Mouse (Mus musculus): ENCODE data around the gene Btrc. TPM values are rescaled to one million over a fixed set of nuclear protein-coding genes. Genes with fewer than 3 reads are reported as not detected.
A peak's percentile ranks its signal among the peaks of the same experiment; 100 is the strongest.

Gene Btrc
- polyA plus RNA-seq, 1 experiment from 2014 or later = 68.2 TPM

DNA sequence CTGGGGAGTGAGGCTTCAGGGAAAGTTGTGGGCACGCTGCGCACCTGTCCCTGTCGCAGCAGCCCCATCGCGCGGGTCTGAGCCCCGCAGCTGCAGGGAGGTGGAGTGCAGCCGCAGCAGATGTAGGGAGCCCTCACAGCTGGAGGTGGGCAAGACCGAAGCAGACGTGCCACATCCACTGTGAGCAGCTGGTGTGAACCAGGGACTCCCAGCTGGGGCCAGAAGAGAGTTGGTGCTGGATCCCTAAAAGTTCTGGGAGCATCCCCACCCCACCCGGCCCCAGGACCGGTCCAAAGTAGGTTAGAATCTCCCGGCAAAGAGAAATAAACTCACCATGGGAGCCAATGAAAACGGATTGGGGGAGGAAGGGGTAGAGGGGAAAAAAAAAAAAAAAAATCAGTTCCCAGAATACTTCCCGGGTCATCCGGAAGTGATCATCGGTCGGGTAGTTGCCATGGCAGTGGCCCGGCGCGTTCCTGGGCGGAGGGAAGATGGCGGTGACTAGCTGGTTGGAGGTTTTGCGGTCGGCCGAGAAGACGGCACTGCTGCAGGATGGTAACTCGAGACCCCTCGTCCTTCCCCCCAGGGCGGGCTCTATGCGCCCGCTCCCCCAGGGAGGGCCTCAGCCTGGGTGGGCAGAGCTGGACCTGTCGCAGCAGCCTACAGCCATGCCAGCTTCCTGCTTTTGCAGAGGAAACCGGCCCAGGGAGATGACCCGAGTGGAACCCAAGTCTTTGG is 196.8 kb downstream of the Btrc start, which contains the start of the genes Poll and Gm17018:
Gene Poll (minus strand): TSS at position 379 of the 738 bp plus-strand sequence.
Gene Gm17018 (plus strand): TSS at position 463 of the 738 bp plus-strand sequence.
- Histone ChIP-seq H3K27ac (replicated peaks) (peak within 1 kb of the TSS; percentile 78), H3K27me3 (replicated peaks) (no peaks in the 10 kb centered on the region), H3K4me1 (peaks cover 26% of the 10 kb centered on the region), H3K4me2 (peak within 1 kb of the TSS; percentile 94), H3K9me3 (replicated peaks) (no peaks in the 10 kb centered on the region), H3K36me3 (no peaks in the 10 kb centered on the region; the same call in 1 of the 2 replicates), H3K9ac (replicated peaks) (peak within 1 kb of the TSS; percentile 63), H3K4me3 (replicated peaks) (peak within 1 kb of the TSS; percentile 72)
- under 1% methylated on average over 31 of the region's 35 CpGs for WGBS
- peak; percentile 90 for ATAC-seq (ENCODE audit: low FRiP score)

DNA sequence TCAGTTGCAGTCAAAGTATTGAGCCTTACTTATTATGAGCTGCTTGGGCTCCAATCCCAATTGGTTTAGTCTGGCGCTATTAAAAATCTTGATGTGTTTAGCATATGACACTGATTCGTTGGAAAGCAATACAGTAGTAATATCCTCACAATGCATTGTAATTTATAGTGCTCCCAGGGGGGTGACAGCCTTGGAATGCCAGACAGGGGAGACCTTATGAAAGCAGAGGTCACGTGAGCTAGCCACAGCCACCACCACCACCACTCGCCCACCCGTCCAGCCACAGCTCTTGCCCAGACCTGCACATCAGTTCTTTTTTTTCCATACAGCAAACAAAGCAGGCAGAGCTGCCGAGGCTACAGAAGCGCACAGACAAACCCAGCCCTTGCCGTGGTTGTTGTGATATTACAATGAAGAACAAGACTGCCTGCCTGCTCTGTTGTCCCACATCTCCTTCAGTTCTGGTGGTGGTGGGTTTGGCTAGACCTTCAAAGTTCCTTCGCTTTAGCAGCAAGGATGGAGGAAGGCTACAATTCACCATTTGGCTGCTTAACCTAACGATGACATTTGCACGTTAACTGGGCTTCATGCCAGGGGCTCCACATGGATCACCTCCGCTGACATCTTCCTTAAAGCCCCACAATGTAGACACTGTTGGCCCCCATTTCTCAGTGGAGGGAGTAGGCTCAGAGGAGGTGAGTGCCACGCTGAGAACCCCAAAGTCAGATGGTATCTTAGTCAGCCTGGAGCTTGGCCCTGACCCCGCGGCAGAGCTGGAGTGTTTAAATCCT is 202.6 kb downstream of the Btrc start:
- H3K4me2 ChIP-seq = peak overlapping the region; percentile 19; the same call in 1 of the 2 replicates
- peak; percentile 73 for ATAC-seq (ENCODE audit: low FRiP score)

DNA sequence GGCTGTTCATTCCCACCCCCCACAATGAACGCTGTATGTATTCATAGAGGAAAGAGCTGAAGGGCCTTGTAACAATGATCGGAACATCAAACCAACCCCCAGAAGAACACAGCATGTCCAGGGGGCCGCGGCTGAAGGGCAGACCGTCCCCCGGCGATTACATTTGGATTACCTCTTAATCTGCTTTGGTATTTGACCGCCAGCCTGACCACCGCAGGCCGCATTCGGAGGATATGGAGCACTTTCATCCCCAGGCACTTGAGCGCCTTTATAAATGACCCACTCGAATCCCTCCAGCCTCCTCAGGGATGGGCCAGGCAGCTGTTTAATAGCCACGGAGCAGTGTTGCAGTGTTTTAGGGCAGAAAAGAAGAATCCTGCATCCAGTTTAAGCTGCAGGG is 203.8 kb downstream of the Btrc start:
- no peak for ATAC-seq (ENCODE audit: low FRiP score)
- Histone ChIP-seq H3K4me3 (replicated peaks) (no peak overlapping the region), H3K27ac (replicated peaks) (peak overlapping the region; percentile 14; the same call in 1 of the 2 replicates), H3K9ac (replicated peaks) (no peak overlapping the region), H3K27me3 (replicated peaks) (no peaks in the 10 kb centered on the region), H3K4me1 (peaks cover 48% of the 10 kb centered on the region), H3K36me3 (no peaks in the 10 kb centered on the region), H3K4me2 (no peak overlapping the region), H3K9me3 (replicated peaks) (no peaks in the 10 kb centered on the region)
- WGBS = 28% methylated on average over 14 of the region's 14 CpGs

More for the DNA sequence above, 202.6 kb downstream of the Btrc start:
- no peaks in the 10 kb centered on the region for H3K9me3 ChIP-seq (replicated peaks)
- 42% methylated on average over 15 of the region's 15 CpGs for WGBS
- H3K27ac ChIP-seq (replicated peaks) = peak overlapping the region; percentile 66
- H3K4me3 ChIP-seq (replicated peaks) = no peak overlapping the region
- no peaks in the 10 kb centered on the region for H3K27me3 ChIP-seq (replicated peaks)
- H3K4me1 ChIP-seq = peaks cover 51% of the 10 kb centered on the region
- H3K36me3 ChIP-seq = no peaks in the 10 kb centered on the region
- no peak overlapping the region for H3K9ac ChIP-seq (replicated peaks)

DNA sequence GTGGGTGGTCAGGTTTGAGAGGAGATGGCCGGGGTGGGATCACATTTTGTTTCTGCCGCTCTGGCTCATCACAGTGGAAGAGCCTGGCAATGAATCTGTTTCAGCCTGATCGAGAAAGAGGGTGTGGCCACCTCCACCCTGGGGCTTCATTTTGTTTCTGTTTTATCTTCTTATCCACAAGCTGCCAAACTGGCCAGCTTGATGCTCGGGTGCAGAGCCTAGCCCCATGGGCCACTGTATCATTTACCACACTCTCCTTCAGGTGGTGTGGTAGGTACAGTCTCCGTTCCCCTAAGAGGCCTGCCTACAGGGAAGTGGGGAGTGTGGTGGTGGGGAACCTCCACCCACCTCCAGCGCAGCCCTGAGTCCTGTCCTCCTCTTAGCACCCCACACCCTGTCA is 209.5 kb downstream of the Btrc start:
- H3K27me3 ChIP-seq (replicated peaks) = no peaks in the 10 kb centered on the region
- H3K4me2 ChIP-seq = no peak overlapping the region
- 77% methylated on average over 6 of the region's 6 CpGs for WGBS
- H3K4me3 ChIP-seq (replicated peaks) = no peak overlapping the region
- H3K36me3 ChIP-seq = peaks cover 18% of the 10 kb centered on the region
- no peaks in the 10 kb centered on the region for H3K9me3 ChIP-seq (replicated peaks)
- no peak for ATAC-seq (ENCODE audit: low FRiP score)
- no peak overlapping the region for H3K9ac ChIP-seq (replicated peaks)
- H3K4me1 ChIP-seq = peaks cover 35% of the 10 kb centered on the region
- H3K27ac ChIP-seq (replicated peaks) = peak overlapping the region; percentile 60; the same call in 1 of the 2 replicates

DNA sequence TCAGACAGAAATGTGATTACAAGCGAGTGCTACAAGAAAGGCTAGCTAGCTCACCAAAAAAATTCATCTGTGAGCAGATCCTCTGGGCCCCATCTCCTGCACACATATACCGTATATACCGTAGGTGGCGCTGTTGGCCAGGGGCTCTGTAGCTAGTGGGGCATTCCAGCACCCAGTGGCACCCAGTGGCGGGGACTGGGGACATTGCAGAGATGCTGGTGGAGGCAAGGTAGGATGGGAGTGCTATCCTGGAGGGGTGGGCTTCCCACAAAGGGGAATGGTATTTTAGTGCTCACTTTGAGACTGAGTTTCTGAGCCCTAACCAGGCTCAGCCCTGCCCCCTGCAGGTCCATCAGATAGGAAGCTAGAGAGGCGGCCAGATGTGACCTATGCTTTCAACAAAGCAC is 210.3 kb downstream of the Btrc start:
- H3K4me2 ChIP-seq = no peak overlapping the region
- peak overlapping the region; percentile 60 for H3K27ac ChIP-seq (replicated peaks)

DNA sequence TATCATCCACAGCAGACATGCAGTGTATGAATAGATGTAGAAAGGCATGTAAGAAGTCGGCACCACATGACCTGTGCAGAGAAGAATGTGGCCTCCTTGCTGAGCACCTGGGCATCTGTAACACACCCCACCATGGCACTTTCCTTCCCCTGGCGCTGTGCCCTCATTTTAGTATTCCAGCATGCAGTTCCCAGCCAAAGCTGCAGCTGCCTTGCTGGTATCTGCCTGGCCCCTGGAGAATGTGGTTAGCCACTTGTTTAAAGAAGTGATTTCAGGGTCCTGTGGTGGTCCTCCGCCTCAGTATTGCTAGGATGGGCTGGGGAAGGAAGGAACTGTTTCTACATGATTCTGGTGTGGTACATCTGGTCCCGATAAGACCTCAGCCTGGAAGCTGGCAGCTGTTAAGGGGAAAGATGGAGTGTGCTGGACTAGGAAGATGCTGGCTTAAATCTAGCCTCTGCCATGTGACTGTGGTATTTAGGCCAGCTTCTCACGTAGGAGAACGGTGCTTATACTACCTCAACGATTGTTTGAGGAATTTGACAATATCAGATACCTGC is 210.9 kb downstream of the Btrc start:
- ATAC-seq (ENCODE audit: low FRiP score) = peak; percentile 19; the same call in 1 of the 2 replicates
- peaks cover 28% of the 10 kb centered on the region for H3K36me3 ChIP-seq
- H3K4me2 ChIP-seq = no peak overlapping the region
- WGBS = 77% methylated on average over 7 of the region's 7 CpGs
- no peak overlapping the region for H3K9ac ChIP-seq (replicated peaks)
- peaks cover 28% of the 10 kb centered on the region for H3K4me1 ChIP-seq
- H3K27ac ChIP-seq (replicated peaks) = peak overlapping the region; percentile 60
- H3K9me3 ChIP-seq (replicated peaks) = no peaks in the 10 kb centered on the region
- no peaks in the 10 kb centered on the region for H3K27me3 ChIP-seq (replicated peaks)
- H3K4me3 ChIP-seq (replicated peaks) = no peak overlapping the region

More for the DNA sequence above, 210.3 kb downstream of the Btrc start:
- peaks cover 32% of the 10 kb centered on the region for H3K4me1 ChIP-seq
- H3K9ac ChIP-seq (replicated peaks) = no peak overlapping the region
- peaks cover 25% of the 10 kb centered on the region for H3K36me3 ChIP-seq
- no peak overlapping the region for H3K4me3 ChIP-seq (replicated peaks)
- 21% methylated on average over 6 of the region's 6 CpGs for WGBS
- no peaks in the 10 kb centered on the region for H3K27me3 ChIP-seq (replicated peaks)
- peak; percentile 70 for ATAC-seq (ENCODE audit: low FRiP score)
- no peaks in the 10 kb centered on the region for H3K9me3 ChIP-seq (replicated peaks)

DNA sequence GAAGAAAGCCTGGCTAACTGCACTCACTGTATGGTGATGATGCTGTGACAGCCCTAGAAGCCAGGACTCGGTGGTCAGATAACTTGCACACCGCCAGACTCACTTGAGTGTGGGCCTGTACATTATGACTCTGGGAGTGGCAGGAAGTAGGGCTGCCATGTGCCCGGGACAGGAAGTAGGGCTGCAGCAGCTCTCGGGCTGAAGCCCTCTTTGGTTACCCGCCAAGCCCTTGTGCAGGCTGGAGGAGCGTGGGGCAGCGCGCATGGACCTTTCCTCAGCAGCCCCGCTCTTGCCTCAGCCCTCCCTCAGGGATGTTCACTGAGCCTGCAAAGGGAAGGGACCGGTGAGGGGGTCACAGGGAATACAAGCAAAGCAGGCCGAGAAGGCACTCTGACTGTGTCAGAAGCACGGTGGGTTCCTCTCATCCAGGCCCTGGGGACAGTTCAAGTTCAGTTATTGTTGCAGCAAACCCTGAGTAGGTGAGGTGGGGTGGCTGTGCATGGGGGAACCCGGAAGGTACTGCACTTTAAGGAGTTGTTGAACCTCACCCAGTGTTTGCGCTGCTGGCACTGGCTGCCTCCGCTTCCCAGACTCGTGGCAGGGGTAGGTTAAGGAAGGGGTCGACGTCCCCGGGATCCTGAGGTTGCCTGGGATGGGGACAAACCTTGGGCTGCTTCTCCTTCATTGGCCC is 211.6 kb downstream of the Btrc start:
- H3K9me3 ChIP-seq (replicated peaks) = no peaks in the 10 kb centered on the region
- H3K4me2 ChIP-seq = no peak overlapping the region
- peaks cover 28% of the 10 kb centered on the region for H3K36me3 ChIP-seq
- WGBS = 65% methylated on average over 19 of the region's 19 CpGs
- H3K27ac ChIP-seq (replicated peaks) = no peak overlapping the region
- no peaks in the 10 kb centered on the region for H3K27me3 ChIP-seq (replicated peaks)
- no peak for ATAC-seq (ENCODE audit: low FRiP score)
- peaks cover 27% of the 10 kb centered on the region for H3K4me1 ChIP-seq
- H3K9ac ChIP-seq (replicated peaks) = no peak overlapping the region
- no peak overlapping the region for H3K4me3 ChIP-seq (replicated peaks)

DNA sequence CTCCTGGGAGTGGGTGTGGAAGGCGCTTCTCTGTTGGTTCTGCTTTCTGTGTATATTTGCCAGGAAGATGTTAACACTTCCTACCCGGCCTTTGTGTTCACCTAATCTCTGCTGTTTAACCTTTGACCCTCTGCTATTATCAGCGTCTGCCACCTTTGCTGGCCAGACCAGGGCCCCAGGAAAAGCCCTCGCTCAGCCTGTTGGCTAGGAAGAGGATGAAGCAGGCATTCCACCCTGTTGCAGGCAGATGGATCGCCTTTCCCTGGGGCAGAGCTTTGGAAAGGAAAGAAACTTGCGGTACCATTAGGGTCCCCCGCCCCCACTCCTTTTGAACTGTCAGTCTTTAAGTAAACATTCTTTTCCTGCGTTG is 212.1 kb downstream of the Btrc start:
- Histone ChIP-seq H3K36me3 (peaks cover 28% of the 10 kb centered on the region), H3K4me1 (peaks cover 30% of the 10 kb centered on the region), H3K27ac (replicated peaks) (no peak overlapping the region), H3K4me3 (replicated peaks) (no peak overlapping the region), H3K9me3 (replicated peaks) (no peaks in the 10 kb centered on the region), H3K27me3 (replicated peaks) (no peaks in the 10 kb centered on the region), H3K4me2 (no peak overlapping the region), H3K9ac (replicated peaks) (no peak overlapping the region)
- no peak for ATAC-seq (ENCODE audit: low FRiP score)
- WGBS = 28% methylated on average over 8 of the region's 8 CpGs

DNA sequence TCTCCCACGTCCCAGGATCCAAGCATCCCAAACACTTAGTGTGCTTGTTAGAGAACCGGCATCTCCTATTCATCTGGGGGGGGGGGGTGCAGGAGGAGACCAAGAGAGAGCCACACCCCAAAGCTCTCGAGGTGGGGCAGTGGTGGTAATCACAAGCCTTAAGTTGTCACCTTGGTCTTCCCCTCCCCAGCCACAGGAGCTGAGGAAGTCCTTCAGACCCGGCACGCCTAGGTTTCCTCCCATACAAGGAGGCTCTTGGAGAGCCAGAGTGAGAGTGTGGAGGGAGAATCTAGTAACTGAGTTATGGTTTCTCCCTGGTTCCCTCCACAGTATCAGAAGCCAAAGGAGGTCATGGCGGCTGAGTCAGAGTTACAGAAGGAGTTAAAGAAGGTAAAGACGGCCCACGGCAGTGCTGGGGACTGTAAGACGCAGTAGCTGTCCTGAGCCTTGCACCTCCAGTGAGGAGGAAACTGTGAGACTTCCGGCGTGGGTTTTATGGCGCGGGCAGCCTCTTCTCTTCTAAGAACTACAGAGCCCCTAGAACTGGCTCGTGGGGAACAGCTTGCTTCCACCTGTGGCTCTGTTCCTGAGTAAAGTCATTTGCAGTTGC is 213.7 kb downstream of the Btrc start:
- no peaks in the 10 kb centered on the region for H3K9me3 ChIP-seq (replicated peaks)
- no peak overlapping the region for H3K4me2 ChIP-seq
- peaks cover 36% of the 10 kb centered on the region for H3K4me1 ChIP-seq
- H3K4me3 ChIP-seq (replicated peaks) = no peak overlapping the region
- no peaks in the 10 kb centered on the region for H3K27me3 ChIP-seq (replicated peaks)
- peaks cover 28% of the 10 kb centered on the region for H3K36me3 ChIP-seq
- H3K27ac ChIP-seq (replicated peaks) = no peak overlapping the region
- ATAC-seq (ENCODE audit: low FRiP score) = no peak
- H3K9ac ChIP-seq (replicated peaks) = no peak overlapping the region
- 80% methylated on average over 14 of the region's 14 CpGs for WGBS

DNA sequence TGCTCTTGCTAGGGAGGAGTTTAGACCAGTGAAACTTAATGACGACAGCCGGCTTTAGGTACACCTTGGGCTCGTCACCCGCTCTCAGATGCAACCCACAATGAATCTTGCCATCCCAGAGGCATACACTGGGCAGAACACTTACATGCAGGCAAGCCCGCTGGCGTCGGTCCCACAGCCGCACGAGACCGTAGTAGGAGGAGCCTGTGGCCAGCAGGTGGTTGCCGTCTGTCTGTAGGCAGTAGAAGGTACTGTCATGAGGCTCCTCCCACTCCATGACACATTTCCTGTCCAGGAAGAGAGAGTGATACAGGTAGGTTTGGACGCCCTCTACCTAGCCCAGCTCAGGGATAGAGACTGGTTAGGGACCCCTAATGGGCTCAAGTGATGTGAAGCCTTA is 215.4 kb downstream of the Btrc start:
- H3K4me1 ChIP-seq = peaks cover 33% of the 10 kb centered on the region
- H3K9me3 ChIP-seq (replicated peaks) = no peaks in the 10 kb centered on the region
- H3K27me3 ChIP-seq (replicated peaks) = no peaks in the 10 kb centered on the region
- no peak overlapping the region for H3K27ac ChIP-seq (replicated peaks)
- no peak overlapping the region for H3K9ac ChIP-seq (replicated peaks)
- ATAC-seq (ENCODE audit: low FRiP score) = no peak
- H3K4me2 ChIP-seq = no peak overlapping the region
- WGBS = 89% methylated on average over 12 of the region's 12 CpGs
- no peak overlapping the region for H3K4me3 ChIP-seq (replicated peaks)
- H3K36me3 ChIP-seq = peaks cover 28% of the 10 kb centered on the region

DNA sequence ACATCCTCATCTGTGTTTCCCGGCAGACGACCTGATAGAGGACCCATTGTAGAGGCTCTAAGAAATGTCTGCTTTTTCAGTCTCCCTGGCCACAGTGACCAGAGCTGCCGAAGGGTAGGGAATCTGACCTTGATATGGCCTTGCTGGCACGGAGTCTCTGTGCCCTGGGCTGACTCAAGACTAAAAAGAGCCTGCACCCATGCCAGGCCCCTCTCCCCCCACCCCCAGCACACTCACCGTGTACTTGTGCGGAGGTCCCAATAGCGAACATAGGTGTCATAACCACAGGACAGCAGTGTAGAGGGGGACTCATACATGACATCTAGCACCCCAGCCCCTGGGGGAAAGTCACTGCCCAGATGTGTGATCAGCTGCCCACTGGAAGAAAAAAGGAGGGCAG is 215.9 kb downstream of the Btrc start:
- Histone ChIP-seq H3K4me1 (peaks cover 29% of the 10 kb centered on the region), H3K4me2 (no peak overlapping the region), H3K9ac (replicated peaks) (no peak overlapping the region), H3K36me3 (peaks cover 28% of the 10 kb centered on the region), H3K27ac (replicated peaks) (no peak overlapping the region), H3K27me3 (replicated peaks) (no peaks in the 10 kb centered on the region), H3K4me3 (replicated peaks) (no peak overlapping the region), H3K9me3 (replicated peaks) (no peaks in the 10 kb centered on the region)
- no peak for ATAC-seq (ENCODE audit: low FRiP score)
- 91% methylated on average over 7 of the region's 7 CpGs for WGBS
